ENCODE assay signal across 8 mouse cellular contexts in the genomic region with DNA sequence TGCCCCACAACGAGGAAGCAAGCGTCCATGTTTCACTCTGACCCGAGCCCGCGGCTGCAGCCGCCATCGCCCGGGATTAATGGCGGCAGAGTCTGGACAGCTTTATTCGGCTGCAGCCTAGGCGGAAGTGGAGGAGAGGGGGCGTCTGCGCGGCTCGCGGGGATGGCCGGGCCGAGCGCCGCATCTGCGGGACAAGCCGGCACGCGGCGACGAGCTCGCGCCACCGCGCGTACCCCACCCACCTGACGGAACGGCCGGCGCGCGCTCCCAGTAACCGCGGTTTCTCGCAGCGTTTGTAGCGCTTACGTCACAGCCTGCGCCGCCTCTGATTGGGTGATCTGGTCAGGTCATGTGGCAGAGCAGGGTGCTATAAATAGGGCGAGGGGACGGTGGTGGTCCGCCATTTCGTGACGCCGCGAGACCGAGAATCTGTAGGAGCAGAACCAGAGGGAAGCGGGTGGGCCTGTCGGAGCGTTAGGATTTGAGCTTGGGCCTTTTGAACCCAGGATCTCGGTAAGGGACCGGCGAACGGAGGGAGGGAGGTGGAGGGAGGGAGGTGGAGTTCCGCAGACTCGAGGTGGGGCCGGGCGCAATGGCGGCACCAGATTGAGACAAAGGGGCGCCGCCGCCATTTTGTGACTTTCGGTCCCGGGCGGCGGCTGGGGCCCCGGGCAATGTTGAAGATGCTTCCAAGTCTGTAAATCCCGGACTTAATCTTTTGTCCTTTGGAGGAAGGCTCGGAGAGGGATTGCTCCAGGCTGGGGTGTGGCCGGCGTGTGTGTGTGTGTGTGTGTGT. TPM values are rescaled to one million over a fixed set of nuclear protein-coding genes. Genes with fewer than 3 reads are reported as not detected.
DNase-seq lines count a peak whose midpoint lies in the region; ATAC-seq lines count a peak whose summit lies in the region.

A gene (plus strand): TSS at position 355 of the 796 bp plus-strand sequence.

- intact Hi-C loops in gastrocnemius, postnatal 14 days (cut with DNase I; ENCODE audit: low total_unique reads): no loop called here
- intact Hi-C loops in left cerebral cortex, postnatal 10 days (cut with DNase I): no loop called here

- peak; percentile 92 for ATAC-seq in inflammation-experienced regulatory T-cells, adult 6 months
- peak; percentile 93 for ATAC-seq in megakaryocyte-erythroid progenitor cell, adult 5-6 weeks (replicated peaks; ENCODE audit: low FRiP score, low TSS enrichment, poor library complexity, severe bottlenecking)

- DNase-seq in adipocyte (ENCODE audit: low spot score): peak; percentile 99
- DNase-seq in embryo, embryonic 10 days (ENCODE audit: low spot score): peak; percentile 100
- DNase-seq in gastrocnemius, postnatal 14 days: peak; percentile 99
- DNase-seq in left cerebral cortex, postnatal 10 days (ENCODE audit: extremely low spot score in 1 of 2, low spot score in 2 of 2): peak; percentile 100
- DNase-seq in right cerebral cortex, postnatal 25 days: peak; percentile 98
- peak; percentile 97 to 100 for DNase-seq in urinary bladder, postnatal 4 days (ENCODE audit: low spot score in 2 of 2)

RNA-seq across cellular contexts. Expression of the gene that starts here (rescaled TPM):
- 10 to 100 TPM; 50.7 to 52.3 TPM for total RNA-seq in gastrocnemius, postnatal 14 days (2021)
- 100 to 1,000 TPM; 296 to 519 (median 387) TPM for polyA plus RNA-seq in inflammation-experienced regulatory T-cells, adult 6 months (2017; shearing (Covaris generic))
- 100 to 1,000 TPM; 148 to 157 TPM for total RNA-seq in left cerebral cortex, postnatal 10 days (2021)
- total RNA-seq in megakaryocyte-erythroid progenitor cell, adult 5-6 weeks (2014; fragmentation: Nextera tagmentation): 501 and 513 TPM in 2 replicates
- total RNA-seq in megakaryocyte-erythroid progenitor cell, adult 5-6 weeks (2017): 747 and 1,154 TPM in 2 replicates

Comparison
In these comparisons a context has a peak if more than half of its experiments do, and no peak if none do; other contexts are left out.
1. Peak in every context shown above with its lines: DNase-seq and ATAC-seq.